Mouse (Mus musculus) cerebellum, adult 2 months (tissue): ENCODE results near the gene Tmem39b. TPM values are rescaled to one million over a fixed set of nuclear protein-coding genes. Genes with fewer than 3 reads are reported as not detected.
"Not testable (repeated sequence)": the region's sequence is repeated elsewhere in the genome, so short reads cannot be mapped to it uniquely, and the experiment has no call there.

Experiments
- DNase-seq, 2 experiments: peaks; one replicate each; pipeline ENCODE4 v3.0.0; 2021
- H3K27ac ChIP-seq: fragments of 200-500 bp; 2 replicates; pipeline ENCODE4 v1.5.1; 2012; ENCODE audit warnings: low read length, control low read depth, inconsistent platforms; ENCODE audit not compliant: insufficient read depth
- H3K27me3 ChIP-seq: fragments of 200-500 bp; 2 replicates; pipeline ENCODE4 v1.6.1; 2012; ENCODE audit warnings: inconsistent platforms, mild to moderate bottlenecking, low read length, moderate library complexity; ENCODE audit not compliant: control insufficient read depth, insufficient read depth
- H3K4me1 ChIP-seq: fragments of 200-500 bp; 2 replicates; pipeline ENCODE4 v1.6.1; 2011; ENCODE audit warnings: low read length; ENCODE audit not compliant: control insufficient read depth, insufficient read depth
- H3K4me3 ChIP-seq: fragments of 200-500 bp; replicated peaks from 2 replicates; pipeline ENCODE3; 2011; ENCODE audit warnings: mild to moderate bottlenecking, low read depth, low read length, control low read depth; ENCODE audit not compliant: insufficient read depth
- CTCF ChIP-seq: fragments of 200-500 bp; IDR thresholded peaks from 2 replicates; pipeline ENCODE4 v1.5.1; 2011; ENCODE audit warnings: low read depth, mild to moderate bottlenecking, control low read depth, low read length, moderate library complexity, borderline replicate concordance; ENCODE audit not compliant: insufficient read depth
- POLR2A ChIP-seq: fragments of 200-500 bp; IDR thresholded peaks from 2 replicates; pipeline ENCODE4 v1.6.1; 2011; ENCODE audit warnings: low read length, control low read depth, borderline replicate concordance; ENCODE audit not compliant: insufficient read depth
- WGBS: fragments of 180-500 bp; shearing (Covaris S2); methylation state at CpG from one replicate; pipeline ENCODE4 v1.1.7; 2018; 5-methylcytosine and 5-hydroxymethylcytosine counted together
- polyA plus RNA-seq: library from polyadenylated mRNA; depleted of rRNA; stranded (reverse); fragments of >200 nt; gene quantifications from 2 replicates; pipeline ENCODE4 v1.2.3, GENCODE M21; 2012

Gene Tmem39b
- polyA plus RNA-seq, 1 experiment, result 13.8 TPM

DNA sequence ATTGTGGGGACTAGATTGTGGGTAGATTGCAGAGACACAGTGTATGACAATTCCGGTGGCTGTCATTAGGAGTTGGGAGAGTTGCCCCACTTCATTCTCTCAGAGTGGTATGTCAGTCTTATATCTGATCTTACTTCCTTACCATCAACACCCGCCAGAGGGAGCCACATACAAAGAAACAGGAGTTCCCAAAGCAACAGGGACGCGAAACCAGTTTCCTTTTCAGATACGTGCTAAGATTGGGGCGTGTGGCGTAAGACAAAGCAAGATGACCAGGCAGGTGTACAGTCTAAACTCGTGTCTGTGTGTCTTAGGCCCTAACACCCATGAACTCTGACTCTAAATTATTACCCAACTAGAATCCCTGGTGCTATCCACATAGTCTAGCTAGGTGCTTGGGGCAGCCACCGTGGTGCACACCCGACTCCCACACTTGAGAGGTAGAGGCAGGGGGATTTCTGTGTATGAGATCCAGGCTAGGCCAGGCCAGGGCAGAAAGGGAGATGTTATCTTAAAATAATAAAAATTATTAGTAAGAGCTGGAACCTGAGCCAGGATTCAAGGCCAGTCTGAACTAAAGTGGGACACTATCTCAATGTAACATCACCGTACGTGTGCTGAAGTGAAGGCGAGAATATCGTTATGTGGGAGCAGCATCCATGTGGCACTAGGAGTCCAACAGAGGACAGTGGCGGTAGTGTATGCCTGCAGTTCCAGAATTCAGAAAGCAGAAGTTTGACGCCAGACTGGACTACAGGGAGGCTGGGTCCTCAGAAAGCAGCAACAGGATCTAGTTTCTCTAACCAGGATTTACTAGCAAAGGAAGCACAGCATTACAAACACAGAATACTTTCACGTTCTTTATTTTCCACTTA, 5.1 kb upstream of the Tmem39b start:
- peak; percentile 72; the same call in 1 of the 2 replicates for TF ChIP-seq CTCF
- TF ChIP-seq POLR2A, result no peak
- DNase-seq, result peak; percentile 71 to 75
- no peak overlapping the region for H3K27ac ChIP-seq
- H3K4me1 ChIP-seq, result peaks cover 2% of the 10 kb centered on the region
- H3K27me3 ChIP-seq, result no peaks in the 10 kb centered on the region
- WGBS, result 30% methylated on average over 17 of the region's 17 CpGs
- peak overlapping the region; percentile 42 for H3K4me3 ChIP-seq

DNA sequence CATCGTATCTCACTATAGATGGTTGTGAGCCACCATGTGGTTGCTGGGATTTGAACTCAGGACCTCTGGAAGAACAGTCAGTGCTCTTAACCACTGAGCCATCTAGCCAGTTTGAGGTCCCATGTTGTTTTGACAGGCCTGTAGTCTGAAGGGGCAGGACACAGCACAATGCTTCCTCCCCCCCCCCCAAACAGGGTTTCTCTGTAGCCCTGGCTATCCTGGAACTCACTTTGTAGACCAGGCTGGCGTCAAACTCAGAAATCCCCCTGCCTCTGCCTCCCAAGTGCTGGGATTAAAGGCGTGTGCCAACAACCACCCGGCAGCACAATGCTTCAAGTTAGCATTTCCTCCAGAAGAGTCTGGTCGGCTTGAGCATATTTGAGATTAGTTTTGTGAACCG, 4.0 kb upstream of the Tmem39b start:
- DNase-seq, H3K27ac ChIP-seq, H3K4me3 ChIP-seq, H3K27me3 ChIP-seq, H3K4me1 ChIP-seq: not testable (repeated sequence)
- WGBS, result 88% methylated on average over 6 of the region's 6 CpGs

GRCm38 (mm10) chr4:129700216-129700615, 3.6 kb upstream of the Tmem39b start:
- peaks cover 2% of the 10 kb centered on the region for H3K4me1 ChIP-seq
- WGBS, result 67% methylated on average over 1 of the region's 1 CpGs
- H3K27me3 ChIP-seq, result no peaks in the 10 kb centered on the region
- H3K4me3 ChIP-seq, result no peak overlapping the region
- no peak overlapping the region for H3K27ac ChIP-seq
- TF ChIP-seq CTCF, result no peak
- DNase-seq, result no peak

- WGBS, result 86% methylated on average over 7 of the region's 7 CpGs
- H3K27me3 ChIP-seq, result no peaks in the 10 kb centered on the region
- TF ChIP-seq CTCF (no peak), POLR2A (no peak)
- no peak overlapping the region; the same call in 1 of the 2 replicates for H3K27ac ChIP-seq
- no peak overlapping the region for H3K4me3 ChIP-seq
- peaks cover 2% of the 10 kb centered on the region; the same call in 1 of the 2 replicates for H3K4me1 ChIP-seq
- no peak for DNase-seq
Measured at GRCm38 (mm10) chr4:129697191-129697590, 553 bp upstream of the Tmem39b start.

GRCm38 (mm10) chr4:129695815-129696157, 852 bp downstream of the Tmem39b start:
- Histone ChIP-seq H3K27me3 (no peaks in the 10 kb centered on the region), H3K4me1 (no peaks in the 10 kb centered on the region), H3K27ac (no peak overlapping the region), H3K4me3 (peak overlapping the region; percentile 95)
- DNase-seq, result no peak
- no peak for TF ChIP-seq CTCF
- no peak for TF ChIP-seq POLR2A
- 21% methylated on average over 6 of the region's 6 CpGs for WGBS

- TF ChIP-seq POLR2A (no peak), CTCF (no peak)
Measured at GRCm38 (mm10) chr4:129684531-129684930, 12.1 kb downstream of the Tmem39b start.

DNA sequence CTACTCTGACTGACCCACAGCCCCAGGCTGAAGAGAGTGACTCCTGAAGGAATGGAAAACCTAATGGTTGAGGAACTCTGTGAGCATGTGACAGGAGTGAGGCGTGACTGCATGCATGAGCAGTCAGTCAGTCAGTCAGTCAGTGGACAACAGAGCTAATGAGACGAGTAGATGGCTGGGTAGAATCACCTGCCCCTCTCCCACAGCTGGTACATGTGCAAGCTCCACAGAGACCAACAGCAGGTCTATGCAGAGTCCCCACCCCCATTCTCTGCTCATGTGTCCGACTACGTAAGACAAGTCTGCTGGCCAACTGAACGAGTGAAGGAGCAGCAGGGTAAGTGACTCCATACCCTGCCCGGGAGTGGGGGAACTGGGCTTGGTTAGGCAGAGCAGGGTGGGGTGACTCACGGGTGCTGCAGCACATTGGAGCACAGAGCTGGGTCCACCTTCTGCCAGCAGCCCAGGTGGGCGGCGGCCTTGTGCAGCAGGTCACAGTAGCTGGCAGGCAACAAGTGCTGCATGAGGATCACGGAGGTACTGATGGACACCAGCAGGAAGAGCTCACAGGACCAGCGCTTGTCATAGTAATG, 12.6 kb downstream of the Tmem39b start:
- no peak for TF ChIP-seq CTCF
- no peak for TF ChIP-seq POLR2A
- DNase-seq, result no peak
- Histone ChIP-seq H3K4me1 (no peaks in the 10 kb centered on the region), H3K27ac (no peak overlapping the region), H3K4me3 (no peak overlapping the region), H3K27me3 (no peaks in the 10 kb centered on the region)
- 86% methylated on average over 11 of the region's 11 CpGs for WGBS

More at GRCm38 (mm10) chr4:129684531-129684930, 12.1 kb downstream of the Tmem39b start:
- Histone ChIP-seq H3K4me1 (no peaks in the 10 kb centered on the region), H3K4me3 (no peak overlapping the region), H3K27me3 (no peaks in the 10 kb centered on the region), H3K27ac (no peak overlapping the region)
- DNase-seq, result no peak
- WGBS, result 92% methylated on average over 6 of the region's 6 CpGs

DNA sequence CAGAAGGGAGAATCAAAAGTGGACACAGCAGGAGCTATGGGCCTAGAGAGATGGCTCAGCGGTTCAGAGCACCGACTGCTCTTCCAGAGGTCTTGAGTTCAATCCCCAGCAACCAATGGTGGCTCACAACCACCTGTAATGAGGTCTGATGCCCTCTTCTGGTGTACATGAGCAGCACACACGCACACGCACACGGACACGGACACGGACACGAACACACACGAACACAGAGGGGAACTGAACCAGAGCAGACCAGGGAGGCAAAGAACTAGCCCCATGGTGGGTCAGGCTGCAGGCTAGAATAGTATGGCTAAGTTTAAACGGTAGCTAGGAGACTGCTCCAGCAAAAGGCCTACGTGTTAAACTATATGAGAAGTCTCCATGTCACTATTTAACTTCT, 14.8 kb downstream of the Tmem39b start:
- Histone ChIP-seq H3K27me3 (no peaks in the 10 kb centered on the region), H3K4me1 (no peaks in the 10 kb centered on the region), H3K27ac (no peak overlapping the region), H3K4me3 (no peak overlapping the region)
- TF ChIP-seq CTCF, result 0 out of 2 replicates have a peak, but pooled peaks have one; percentile 2
- no peak for TF ChIP-seq POLR2A
- no peak for DNase-seq
- 95% methylated on average over 11 of the region's 11 CpGs for WGBS
